Mouse (Mus musculus): ENCODE data around the gene Pcsk6.
"Not testable (repeated sequence)": the region's sequence is repeated elsewhere in the genome, so short reads cannot be mapped to it uniquely, and the experiment has no call there.

Pcsk6 gene

DNA sequence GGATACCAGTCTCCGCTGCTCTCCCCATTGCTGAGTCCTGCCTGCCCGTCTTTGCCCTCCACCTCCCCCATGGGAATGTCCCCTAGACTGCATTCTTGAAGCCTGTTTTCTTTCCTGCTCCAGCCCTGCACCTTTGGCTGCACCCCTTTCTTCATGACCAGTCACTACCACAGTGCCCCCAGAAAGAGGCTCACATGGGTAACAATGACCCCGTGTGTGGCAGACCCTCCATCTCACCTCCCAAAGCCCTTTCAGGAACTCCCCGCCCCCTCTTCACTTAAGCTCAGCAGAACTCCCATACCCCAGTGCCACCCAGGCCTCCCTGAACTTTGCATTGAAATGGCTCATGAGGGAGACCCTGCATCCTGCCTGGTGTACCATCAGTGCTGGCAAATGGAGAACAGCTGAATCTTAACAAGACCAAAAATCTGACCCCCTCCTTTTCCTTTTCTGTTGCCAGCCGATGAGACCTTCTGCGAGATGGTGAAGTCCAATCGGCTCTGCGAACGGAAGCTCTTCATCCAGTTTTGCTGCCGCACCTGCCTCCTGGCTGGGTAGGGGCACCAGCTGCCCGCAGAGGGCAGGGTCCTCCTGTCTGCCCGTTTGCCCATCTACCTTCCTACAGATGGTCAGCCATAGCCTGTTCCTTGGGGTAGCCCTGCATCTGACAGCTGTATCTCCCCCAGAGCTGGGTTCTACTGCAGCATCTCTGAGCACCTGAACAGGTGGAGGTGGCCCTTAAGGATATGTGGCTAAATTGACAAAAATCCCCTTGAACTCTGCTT lies 187.1 kb downstream of the Pcsk6 start:
- DNase-seq (ENCODE audit: low spot score in 2 of 2), result no peak

DNA sequence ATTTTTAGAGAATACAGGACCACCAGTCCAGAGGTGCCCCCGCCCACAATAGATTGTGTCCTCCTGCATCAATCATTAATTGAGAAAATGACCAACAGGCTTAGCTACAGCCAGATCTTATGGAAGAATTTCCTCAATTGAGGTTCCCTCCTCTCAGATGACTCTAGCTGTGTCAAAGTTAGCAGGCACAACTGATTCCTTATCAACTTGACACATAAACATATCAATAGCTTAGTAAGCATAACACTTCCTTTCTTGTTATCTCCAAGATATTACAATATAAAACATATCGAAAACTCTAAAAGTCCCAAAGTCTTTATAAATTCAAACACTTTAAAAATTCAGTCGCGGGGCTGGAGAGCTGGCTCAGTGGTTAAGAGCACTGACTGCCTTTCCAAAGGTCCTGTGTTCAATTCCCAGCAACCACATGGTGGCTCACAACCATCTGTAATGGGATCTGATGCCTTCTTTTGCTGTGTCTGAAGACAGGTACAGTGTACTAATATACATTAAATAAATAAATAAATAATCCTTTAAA lies 192.5 kb downstream of the Pcsk6 start:
- no peak for DNase-seq (ENCODE audit: low spot score in 2 of 2)

DNA sequence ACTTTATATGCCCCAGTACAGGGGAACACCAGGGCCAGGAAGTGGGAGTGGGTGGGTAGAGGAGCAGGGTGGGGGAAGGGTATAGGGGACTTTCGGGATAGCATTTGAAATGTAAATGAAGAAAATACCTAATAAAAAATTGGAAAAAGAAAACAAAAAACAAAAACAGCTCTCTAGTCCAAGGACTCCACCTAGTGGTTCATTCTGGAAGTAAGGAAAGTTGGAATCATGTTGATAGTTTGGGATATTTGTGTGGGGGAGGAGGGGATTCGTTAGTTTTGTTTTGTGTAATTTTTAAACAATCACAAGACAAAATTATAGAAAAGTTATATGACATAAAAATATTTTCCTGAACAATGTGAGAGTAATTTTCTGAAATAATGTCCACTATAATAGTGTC lies 193.8 kb downstream of the Pcsk6 start:
- DNase-seq (ENCODE audit: low spot score in 2 of 2), result not testable (repeated sequence)

DNA sequence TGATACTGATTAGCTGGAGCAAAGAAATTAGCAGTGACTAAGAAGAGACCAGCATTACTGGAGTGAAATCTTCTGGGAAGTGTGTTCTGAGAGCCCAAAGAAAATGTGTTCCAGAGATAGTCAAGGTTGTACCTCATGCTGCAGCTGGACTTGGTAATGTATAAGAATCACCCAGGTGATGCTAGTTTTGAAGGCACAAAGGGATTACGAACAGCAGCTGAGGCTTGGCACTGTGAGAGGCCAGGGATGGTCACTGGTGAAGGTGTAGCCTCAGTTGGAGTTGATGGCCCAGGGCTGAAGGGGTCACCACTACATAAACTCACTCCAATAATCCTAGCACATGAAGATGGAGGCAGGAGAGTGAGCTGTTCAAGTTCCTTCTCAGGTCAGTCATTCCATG lies 197.2 kb downstream of the Pcsk6 start, which contains the start of gene Snrpa1:
TSS of gene Snrpa1 (plus strand) at position 301 of the 400 bp plus-strand sequence.
- no peak for DNase-seq (ENCODE audit: low spot score in 2 of 2)

DNA sequence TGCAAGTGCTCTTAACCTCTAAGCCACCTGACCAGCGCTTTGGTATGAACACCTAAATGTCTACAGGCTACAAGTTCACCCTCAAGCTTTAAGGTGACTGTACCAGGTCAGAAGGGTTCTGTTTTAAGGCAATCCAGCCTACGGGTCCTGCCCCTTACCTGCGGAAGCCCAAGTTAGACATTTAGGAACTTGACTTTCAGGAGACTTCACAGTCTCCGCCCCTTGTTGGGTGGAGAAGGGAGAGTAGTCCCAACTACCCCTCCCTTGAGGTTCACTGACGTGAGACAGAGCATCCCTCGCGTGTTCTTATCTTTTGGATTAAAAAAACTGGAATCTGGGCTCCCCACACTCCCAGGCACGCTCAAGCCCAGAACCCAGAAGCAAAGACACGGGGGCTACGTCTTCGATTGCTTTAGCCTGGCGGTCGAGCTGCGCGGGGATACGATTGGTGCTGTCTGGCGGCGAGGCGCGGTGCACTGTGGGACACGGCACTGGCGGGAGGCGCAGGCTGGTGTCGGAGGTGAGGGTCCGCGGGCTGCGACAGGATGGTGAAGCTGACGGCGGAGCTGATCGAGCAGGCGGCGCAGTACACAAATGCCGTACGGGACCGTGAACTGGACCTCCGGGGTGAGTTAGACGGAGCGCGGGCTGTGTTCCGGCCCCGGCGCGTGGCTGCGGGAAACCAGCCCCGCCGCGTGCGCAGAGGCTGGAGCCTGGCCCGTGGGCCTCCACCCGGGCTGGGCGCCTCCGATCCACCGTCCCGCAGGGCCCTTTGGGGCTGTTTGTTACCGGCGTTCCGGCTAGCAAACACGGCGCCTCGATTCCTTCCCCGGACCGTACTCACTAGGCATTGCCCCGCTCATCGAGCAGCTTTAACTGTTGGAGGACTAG lies 198.8 kb downstream of the Pcsk6 start:
- DNase-seq (ENCODE audit: low spot score in 2 of 2), result peak; percentile 80 to 92

DNA sequence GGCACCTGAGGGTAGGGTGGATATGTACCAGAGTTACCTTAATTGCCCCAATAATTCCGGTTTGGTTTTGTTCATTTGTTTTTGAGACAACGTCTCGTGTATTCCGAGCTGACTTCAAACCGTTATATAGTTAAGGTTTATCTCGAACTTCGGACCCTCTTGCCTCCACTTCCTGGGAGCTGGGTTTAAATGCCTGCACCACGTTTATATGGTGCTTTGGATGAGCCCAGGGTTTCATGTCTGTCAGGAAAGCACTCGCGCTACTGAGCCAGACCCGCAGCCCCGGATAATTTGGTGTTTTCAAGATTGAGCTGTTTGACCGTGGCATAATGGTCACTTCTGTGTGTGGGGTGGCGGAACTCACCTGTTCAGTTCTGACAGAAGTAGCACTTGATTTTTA lies 199.5 kb downstream of the Pcsk6 start:
- no peak for DNase-seq (ENCODE audit: low spot score in 2 of 2)

DNA sequence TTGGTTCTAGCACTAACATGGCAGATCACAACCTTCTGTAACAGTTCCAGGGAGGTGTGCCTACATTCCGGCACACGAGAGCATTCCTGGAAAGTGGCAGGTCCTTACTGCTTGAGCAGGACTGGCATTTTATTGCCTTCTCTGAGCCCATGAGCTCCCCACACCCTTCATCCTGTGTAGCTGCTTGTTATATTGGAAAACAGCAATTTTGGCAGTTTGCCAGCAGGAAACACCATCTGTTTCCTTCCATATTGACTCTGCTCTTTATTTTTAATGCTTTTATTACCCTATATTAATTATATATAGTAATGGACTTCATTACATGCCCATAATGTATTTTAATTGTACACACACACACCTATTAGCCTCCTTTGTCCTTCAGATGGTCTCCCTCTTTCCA lies 214.9 kb downstream of the Pcsk6 start:
- no peak for DNase-seq (ENCODE audit: low spot score in 2 of 2)

DNA sequence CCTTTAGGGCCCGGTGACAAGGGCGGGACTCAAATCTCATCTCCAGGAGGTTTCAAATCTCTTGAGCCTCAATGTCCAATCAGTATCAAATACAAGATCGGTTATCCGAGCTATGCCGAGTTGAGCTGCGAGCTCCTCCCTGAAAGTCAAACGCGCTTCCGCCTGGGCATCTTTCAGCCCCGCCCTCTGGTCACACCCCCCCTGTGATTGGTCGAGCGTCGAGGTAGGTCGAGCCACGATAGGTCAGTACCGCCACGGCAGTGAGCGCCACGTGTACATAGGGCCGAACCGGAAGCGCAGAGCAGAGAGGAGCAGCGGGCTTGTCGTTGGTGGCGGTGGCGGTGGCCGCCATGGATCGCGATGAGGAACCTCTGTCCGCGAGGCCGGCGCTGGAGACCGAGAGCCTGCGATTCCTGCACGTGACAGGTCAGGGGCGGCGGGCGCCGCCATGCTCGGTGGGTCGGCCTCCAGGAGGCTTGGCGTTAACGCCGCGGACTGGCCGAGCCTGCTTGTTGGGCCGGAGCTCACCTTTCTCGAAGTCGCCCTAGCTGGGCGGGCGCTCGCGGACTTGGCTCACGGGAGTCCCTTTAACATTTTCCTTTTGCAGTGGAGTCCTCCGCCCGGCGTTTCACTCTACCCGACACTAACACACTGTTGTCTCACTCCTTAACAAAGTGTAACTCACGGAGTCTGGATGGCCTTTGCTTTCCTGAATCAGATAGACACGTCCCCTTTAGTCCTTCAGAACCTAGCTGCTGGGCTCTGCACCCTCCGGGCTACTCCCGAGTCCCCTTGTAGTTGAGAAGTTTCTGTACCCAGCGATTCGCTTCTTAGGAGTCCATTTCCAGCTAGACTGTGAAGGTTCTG lies 218.1 kb downstream of the Pcsk6 start, which contains the start of gene Selenos:
TSS of gene Selenos (plus strand) at position 286 of the 867 bp plus-strand sequence.
- peak; percentile 92 to 94 for DNase-seq (ENCODE audit: low spot score in 2 of 2)

DNA sequence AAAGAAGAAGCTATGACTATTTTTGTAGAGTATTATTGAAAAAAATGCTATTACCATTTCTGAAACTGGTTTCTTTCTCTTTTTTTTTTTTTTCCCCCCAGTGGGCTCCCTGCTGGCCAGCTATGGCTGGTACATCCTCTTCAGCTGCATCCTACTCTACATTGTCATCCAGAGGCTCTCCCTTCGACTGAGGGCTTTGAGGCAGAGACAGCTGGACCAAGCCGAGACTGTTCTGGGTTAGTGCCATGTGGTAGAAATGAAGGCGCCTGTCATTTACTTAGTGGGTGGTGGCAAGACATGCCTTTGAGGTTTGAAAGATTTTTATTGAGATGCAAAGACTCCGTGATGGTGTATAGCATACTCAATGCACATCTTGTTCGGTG lies 218.7 kb downstream of the Pcsk6 start:
- DNase-seq (ENCODE audit: low spot score in 2 of 2), result no peak

DNA sequence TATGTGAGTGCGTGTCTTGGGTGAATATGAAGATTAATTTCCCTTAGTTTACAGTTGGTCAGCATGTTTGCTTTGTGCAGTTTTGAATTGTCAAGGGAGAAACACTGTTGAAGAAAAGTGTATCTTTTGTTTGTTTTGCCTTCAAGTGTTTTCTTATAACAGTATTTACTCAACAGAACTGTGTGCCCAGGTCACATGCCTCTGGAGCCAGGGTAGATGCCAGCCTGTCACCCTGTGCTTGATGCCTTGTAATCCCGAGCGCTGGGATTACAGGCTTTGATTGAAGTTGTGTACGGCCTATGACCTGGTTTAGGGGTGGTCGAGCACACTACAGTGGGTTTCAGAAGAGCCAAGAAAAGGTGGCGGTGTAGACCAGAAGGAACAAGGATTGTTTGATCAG lies 222.2 kb downstream of the Pcsk6 start:
- no peak for DNase-seq (ENCODE audit: low spot score in 2 of 2)

DNA sequence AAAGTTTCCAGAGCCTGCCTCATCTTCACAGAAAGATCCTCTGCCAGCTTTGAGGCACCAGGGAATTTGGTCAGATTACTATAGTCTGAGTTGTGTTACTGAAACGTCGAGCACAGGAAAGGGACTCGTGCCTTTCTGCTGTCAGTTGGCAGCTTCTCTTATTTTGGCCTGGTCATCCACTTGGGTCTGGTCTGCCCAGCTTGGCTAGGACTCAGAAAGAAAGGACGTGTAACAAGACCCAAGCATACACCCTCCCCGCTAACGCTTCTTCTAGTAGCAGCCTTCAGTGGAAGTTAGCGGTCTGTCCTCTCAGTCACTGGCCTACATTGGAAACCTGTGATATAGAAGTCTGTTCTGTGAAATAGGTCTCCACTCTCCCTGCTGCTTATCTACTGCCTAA lies 223.0 kb downstream of the Pcsk6 start:
- DNase-seq (ENCODE audit: low spot score in 2 of 2), result no peak

DNA sequence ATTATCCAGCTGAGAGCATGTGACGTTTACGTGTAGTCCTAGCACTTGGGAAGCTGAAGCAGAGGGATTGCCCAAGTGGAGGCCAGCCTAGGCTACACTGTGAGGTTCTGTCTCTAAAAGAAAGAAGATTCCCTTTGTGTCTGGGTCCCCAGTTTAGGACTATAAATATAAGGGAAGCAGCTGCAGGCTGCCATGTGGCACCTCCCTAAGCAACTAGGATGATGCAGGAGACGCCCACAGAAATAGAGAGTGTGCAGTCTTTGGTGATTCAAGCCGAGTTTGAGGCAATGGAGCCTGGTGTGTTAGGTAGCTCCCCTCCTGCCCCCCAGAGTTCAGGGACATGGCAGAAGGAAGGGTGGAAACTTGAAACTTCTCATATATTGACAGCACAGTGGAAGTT lies 226.1 kb downstream of the Pcsk6 start:
- no peak for DNase-seq (ENCODE audit: low spot score in 2 of 2)

DNA sequence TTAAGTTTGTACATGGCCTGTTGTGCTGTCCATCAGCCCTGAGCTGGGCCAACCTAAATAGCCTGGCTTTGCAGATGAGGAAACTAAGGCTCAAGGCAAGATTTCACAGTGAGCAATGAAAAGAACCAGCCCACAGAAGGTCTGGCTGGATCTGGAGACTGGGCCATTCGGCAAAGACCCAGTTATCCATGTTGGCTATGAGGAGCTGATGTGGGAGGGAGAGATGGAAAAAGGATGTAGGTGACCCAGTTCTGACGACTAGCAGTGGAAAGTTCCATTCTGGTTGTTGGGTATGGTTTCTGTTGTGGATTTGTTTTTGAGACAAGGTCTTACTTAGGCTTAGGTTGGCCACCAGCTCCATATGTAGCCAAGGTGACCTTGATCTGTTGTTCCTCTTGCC lies 226.5 kb downstream of the Pcsk6 start:
- DNase-seq (ENCODE audit: low spot score in 2 of 2), result no peak

DNA sequence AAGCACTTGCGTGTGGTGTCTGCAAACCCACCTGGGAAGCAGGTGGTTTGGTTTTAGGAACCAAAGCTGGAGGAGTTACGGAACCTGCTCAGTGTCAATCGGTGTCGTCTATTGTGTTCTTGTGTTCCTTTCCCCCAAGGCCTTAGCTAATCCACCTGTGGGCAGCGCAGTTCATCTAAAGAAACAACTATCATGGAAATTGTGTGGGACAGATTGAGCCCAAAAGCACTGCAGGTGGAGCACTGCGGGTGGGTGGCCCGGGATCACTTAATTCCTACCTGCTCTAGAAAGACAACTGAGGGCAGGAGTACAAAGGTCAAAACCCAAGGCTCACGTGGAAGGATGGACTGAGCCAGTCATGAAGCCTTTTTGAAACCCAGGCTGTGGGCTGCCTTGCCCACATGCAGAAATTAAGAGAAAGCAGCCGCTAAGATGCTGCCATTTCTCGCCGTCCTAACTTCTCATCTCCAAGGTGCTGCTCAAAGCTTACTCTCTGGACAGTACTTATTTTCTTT lies 229.2 kb downstream of the Pcsk6 start:
- no peak for DNase-seq (ENCODE audit: low spot score in 2 of 2)

DNA sequence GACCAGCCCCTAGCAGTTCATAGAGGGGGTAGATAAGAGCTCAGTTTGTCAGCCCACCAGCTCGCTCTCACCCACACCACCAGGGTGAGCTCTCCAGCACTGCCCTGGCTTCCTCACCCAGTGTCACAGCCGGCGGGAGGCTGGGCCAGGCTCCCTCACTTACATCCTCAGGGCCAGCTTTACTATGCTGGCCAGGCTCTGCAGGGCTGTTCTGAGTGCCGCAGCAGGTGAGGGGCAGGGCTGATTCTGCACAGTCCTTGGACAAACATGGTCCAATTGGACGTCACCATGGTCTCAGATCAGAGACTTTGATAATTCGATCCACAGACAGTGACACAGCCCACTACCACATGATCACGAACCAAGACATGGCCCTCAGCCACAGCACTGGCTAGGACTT lies 230.0 kb downstream of the Pcsk6 start:
- no peak for DNase-seq (ENCODE audit: low spot score in 2 of 2)

DNA sequence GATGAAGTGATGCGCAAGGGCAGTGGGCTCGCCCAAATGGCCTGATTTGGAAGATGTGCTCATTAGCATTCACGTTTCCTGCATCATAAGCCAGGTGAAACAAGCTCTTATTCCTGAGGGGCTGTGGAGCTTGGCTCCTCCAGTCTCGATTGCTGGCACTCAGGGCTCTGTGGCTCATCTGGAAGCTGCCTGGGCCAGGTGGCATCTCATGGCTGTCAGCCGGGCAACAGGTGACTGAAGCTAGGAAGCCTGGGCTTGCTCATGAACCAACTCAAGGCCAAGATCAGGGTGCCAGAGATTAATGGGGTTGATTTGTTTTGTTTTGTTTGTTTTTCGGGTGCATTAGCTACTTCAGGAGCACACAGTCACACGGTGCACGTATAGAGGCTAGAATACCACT lies 231.1 kb downstream of the Pcsk6 start:
- DNase-seq (ENCODE audit: low spot score in 2 of 2), result no peak

DNA sequence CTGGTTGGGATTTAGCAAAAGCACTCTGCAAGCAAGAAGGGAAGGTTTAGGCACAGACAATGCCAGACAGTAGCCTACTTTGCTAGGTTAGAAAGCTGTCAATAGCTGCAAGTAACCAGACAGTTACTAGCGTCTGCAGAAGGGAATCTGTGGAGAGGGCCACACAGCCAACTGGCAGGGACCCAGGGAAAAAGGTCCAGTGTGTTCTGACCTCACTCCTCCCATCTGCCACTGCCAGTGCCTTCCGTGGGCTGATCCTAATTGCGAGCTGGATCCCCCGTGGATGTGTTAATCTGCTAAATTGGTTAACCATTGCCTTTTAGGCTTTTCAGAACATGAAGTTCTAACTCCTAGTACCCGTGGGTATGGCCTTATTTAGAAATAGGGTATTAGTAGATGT lies 232.6 kb downstream of the Pcsk6 start:
- DNase-seq (ENCODE audit: low spot score in 2 of 2), result no peak

DNA sequence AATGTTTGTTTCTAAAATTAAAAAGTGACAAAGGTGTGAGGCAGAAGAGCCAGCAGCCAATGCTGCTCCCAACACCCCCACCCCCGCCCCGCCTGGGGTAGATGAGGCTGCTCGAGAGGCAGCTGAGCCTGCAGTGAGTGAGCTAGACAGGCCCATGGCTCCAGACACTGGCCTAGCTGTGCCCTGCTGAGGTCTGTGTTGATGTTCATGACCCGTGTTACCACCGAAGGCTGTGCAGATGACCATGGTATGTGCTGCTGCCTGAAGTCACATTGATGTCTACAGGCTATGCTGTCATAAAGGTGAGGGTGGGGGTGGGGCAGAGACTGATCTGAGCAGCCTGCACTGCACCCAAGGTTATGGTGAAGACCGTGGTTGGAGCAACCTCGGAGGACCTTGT lies 237.3 kb downstream of the Pcsk6 start:
- no peak for DNase-seq (ENCODE audit: low spot score in 2 of 2)

All from urinary bladder, adult 18-20 months (tissue).